Comparison of ENCODE assay signal across 10 mouse cellular contexts in the genomic region with DNA sequence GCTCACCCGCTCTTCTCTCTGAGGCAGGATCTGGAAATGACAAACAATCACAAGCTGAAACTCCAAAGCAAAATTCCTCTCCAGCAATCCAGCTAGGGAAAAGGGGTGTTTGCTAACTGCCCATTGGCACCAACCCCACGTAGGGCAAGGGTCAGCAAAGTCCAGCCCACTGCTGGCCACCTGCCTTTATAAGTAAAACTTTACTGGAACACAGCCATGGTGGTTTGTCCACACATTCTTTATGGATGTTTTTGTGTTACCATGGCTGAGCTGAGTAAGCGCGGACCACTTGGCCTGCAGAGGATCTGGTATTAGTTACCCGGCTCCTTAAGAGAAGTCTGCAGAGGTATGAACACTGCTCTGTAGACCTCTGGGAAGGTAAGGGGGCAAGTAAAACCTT.
DNase-seq lines count a peak whose midpoint lies in the region; ATAC-seq and TF ChIP-seq lines count a peak whose summit lies in the region.
"Had no signal": no experiment of that assay in that cellular context is flagged by ENCODE, and none has a peak within 500 bp of the region (broad histone marks: within the 10 kb centered on the region; RNA-seq: fewer than 3 reads in every experiment).

No protein-coding gene starts in this region.

- H3K27ac ChIP-seq in gastrocnemius, adult 2 months: peak overlapping the region; percentile 73
- peak overlapping the region; percentile 76 for H3K27ac ChIP-seq in liver, postnatal 0 days (ENCODE audit: low read depth)
- H3K27ac ChIP-seq in heart, postnatal 0 days (ENCODE audit: low read depth): peak overlapping the region; percentile 97
- no peak overlapping the region for H3K27ac ChIP-seq in lung, postnatal 0 days (ENCODE audit: low read length)
- H3K27ac ChIP-seq: lung, embryonic 15.5 days; neural tube, embryonic 12.5 days had no signal

- intact Hi-C loops in gastrocnemius, adult 2 months (cut with DNase I): no loop called here

- TF ChIP-seq CTCF in gastrocnemius, adult 2 months (IDR thresholded peaks at IDR 0.05): no peak
- TF ChIP-seq CTCF in liver, postnatal 0 days (IDR thresholded peaks at IDR 0.05; ENCODE audit: low read depth): no peak
- no peak for TF ChIP-seq CTCF in heart, postnatal 0 days (IDR thresholded peaks at IDR 0.05; ENCODE audit: low read depth)
- no peak for TF ChIP-seq CTCF in lung, postnatal 0 days (IDR thresholded peaks at IDR 0.05)

- 77% methylated on average over 5 of the region's 5 CpGs for WGBS in liver, postnatal 0 days (ENCODE audit: insufficient replicate concordance)
- 53% methylated on average over 5 of the region's 5 CpGs for WGBS in heart, postnatal 0 days
- 73% methylated on average over 5 of the region's 5 CpGs for WGBS in lung, postnatal 0 days

- H3K4me2 ChIP-seq in liver, postnatal 0 days (ENCODE audit: low read depth, low read length): 0 out of 2 replicates have a peak overlapping the region, but pooled peaks have one; percentile 30
- H3K4me2 ChIP-seq in heart, postnatal 0 days (ENCODE audit: low read depth, low read length): no peak overlapping the region
- no peak overlapping the region for H3K4me2 ChIP-seq in lung, postnatal 0 days (replicated peaks; ENCODE audit: low read depth, low read length)
- H3K4me2 ChIP-seq: lung, embryonic 15.5 days; neural tube, embryonic 12.5 days had no signal

- no peaks in the 10 kb centered on the region for H3K27me3 ChIP-seq in liver, postnatal 0 days (ENCODE audit: insufficient read depth, low read length)
- no peaks in the 10 kb centered on the region for H3K27me3 ChIP-seq in heart, postnatal 0 days (ENCODE audit: control insufficient read depth, insufficient read depth, low read length)
- H3K27me3 ChIP-seq in lung, postnatal 0 days (replicated peaks; ENCODE audit: insufficient read depth, low read length): no peaks in the 10 kb centered on the region
- H3K27me3 ChIP-seq: lung, embryonic 15.5 days; neural tube, embryonic 12.5 days had no signal

- H3K9me3 ChIP-seq in liver, postnatal 0 days (ENCODE audit: low read length): no peaks in the 10 kb centered on the region
- H3K9me3 ChIP-seq in heart, postnatal 0 days (replicated peaks; ENCODE audit: control insufficient read depth, low read length): no peaks in the 10 kb centered on the region
- no peaks in the 10 kb centered on the region for H3K9me3 ChIP-seq in lung, postnatal 0 days (ENCODE audit: low read length)
- H3K9me3 ChIP-seq: lung, embryonic 15.5 days had no signal

- peaks cover 32% of the 10 kb centered on the region for H3K4me1 ChIP-seq in liver, postnatal 0 days (ENCODE audit: insufficient read depth)
- H3K4me1 ChIP-seq in heart, postnatal 0 days (ENCODE audit: control insufficient read depth, insufficient read depth): peaks cover 51% of the 10 kb centered on the region
- H3K4me1 ChIP-seq in lung, postnatal 0 days (ENCODE audit: insufficient read depth, low read depth, low read length): peaks cover 10% of the 10 kb centered on the region; the same call in 1 of the 2 replicates
- H3K4me1 ChIP-seq: neural tube, embryonic 12.5 days had no signal

- H3K36me3 ChIP-seq in liver, postnatal 0 days (replicated peaks; ENCODE audit: insufficient read depth, low read length): peaks cover 13% of the 10 kb centered on the region
- H3K36me3 ChIP-seq in heart, postnatal 0 days (replicated peaks; ENCODE audit: control insufficient read depth, insufficient read depth, low read length): peaks cover 78% of the 10 kb centered on the region
- H3K36me3 ChIP-seq in lung, postnatal 0 days (ENCODE audit: insufficient read depth, low read length): peaks cover 12% of the 10 kb centered on the region

- ATAC-seq in liver, postnatal 0 days: peak; percentile 85
- no peak for ATAC-seq in heart, postnatal 0 days (ENCODE audit: insufficient read depth, low read depth)
- no peak for ATAC-seq in lung, postnatal 0 days
- ATAC-seq in monocyte, adult 5-6 weeks (replicated peaks; ENCODE audit: insufficient number of reproducible peaks, low FRiP score, low TSS enrichment, poor library complexity, severe bottlenecking): no peak

- DNase-seq in gastrocnemius, adult 2 months: no peak
- DNase-seq in gastrocnemius, adult 18-20 months (ENCODE audit: low spot score): no peak
- peak; percentile 74 for DNase-seq in liver, postnatal 0 days
- DNase-seq in liver: no peak
- no peak for DNase-seq in heart, postnatal 0 days (ENCODE audit: low spot score)
- DNase-seq in lung, postnatal 0 days (ENCODE audit: low spot score): peak; percentile 54
- no peak for DNase-seq in Muller cell, postnatal 12 days (ENCODE audit: inconsistent ontology term)

- H3K4me3 ChIP-seq in gastrocnemius, adult 2 months: no peak overlapping the region
- H3K4me3 ChIP-seq in liver, postnatal 0 days (ENCODE audit: low read depth, low read length): no peak overlapping the region
- H3K4me3 ChIP-seq in heart, postnatal 0 days (ENCODE audit: low read depth, low read length): no peak overlapping the region
- no peak overlapping the region for H3K4me3 ChIP-seq in lung, postnatal 0 days (ENCODE audit: low read depth, low read length)
- H3K4me3 ChIP-seq: lung, embryonic 15.5 days; neural tube, embryonic 12.5 days had no signal

- TF ChIP-seq EP300 in liver, postnatal 0 days (IDR thresholded peaks at IDR 0.05; ENCODE audit: low read depth): no peak
- no peak for TF ChIP-seq EP300 in heart, postnatal 0 days (IDR thresholded peaks at IDR 0.05; ENCODE audit: low read depth)
- no peak for TF ChIP-seq EP300 in lung, postnatal 0 days (IDR thresholded peaks at IDR 0.05)

- H3K9ac ChIP-seq in liver, postnatal 0 days (replicated peaks): no peak overlapping the region
- H3K9ac ChIP-seq in heart, postnatal 0 days (replicated peaks; ENCODE audit: low read depth, low read length): no peak overlapping the region
- no peak overlapping the region for H3K9ac ChIP-seq in lung, postnatal 0 days (replicated peaks; ENCODE audit: low read depth)
- H3K9ac ChIP-seq: lung, embryonic 15.5 days; neural tube, embryonic 12.5 days had no signal

Comparison
In these comparisons a context has a peak if more than half of its experiments do, and no peak if none do; other contexts are left out.
1. DNase-seq: peak in liver, postnatal 0 days (single experiment) and lung, postnatal 0 days (single experiment); none in gastrocnemius, adult 2 months (single experiment), gastrocnemius, adult 18-20 months (single experiment), liver (single experiment), heart, postnatal 0 days (single experiment) and Muller cell, postnatal 12 days (single experiment).